10 mouse cellular contexts compared by ENCODE assay signal in the genomic region with DNA sequence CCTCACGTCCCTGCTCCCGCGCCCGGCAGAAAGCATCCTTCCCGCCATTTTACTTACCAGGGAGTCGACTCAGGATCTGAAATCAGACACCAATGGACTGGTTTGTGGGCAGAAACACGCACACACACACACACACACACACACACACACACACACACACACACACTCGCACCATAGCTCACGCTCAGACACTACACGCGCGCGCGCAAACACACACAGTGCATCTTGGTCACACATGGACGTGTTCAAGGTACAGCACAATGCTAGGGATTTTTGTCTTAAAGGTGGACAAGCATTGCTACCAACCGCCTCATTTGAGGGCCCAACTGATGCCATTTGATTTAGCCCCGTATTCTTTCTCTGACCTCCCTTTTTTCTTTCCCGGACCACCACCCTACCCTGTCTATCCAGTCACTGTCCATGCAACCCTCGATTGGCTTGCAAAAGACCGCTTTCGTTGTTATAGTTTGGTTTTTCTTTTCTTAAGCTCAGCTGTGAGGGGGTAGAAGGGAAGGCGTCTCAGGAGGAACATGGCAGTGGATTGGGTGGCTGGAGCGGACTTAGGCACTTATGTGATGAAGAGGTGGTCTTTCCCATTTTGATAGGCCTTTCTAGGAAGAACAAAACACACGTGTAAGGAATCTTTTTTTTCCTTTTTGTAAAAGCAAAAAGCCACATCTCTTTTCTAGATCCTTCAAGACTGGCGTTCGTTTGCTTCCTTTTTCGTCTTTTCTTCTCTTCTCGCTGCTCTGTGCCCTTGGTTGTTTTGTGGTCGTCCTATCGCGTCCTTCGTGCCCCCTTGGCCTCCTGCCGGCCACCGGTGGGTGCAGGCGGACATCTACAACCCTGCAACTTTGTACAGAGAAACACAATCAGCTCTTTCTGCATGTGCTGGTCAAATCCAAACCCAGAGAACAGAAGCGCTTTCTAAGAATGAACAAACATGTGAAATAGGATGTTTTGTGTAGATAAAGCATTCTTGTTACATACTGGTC. TPM values are rescaled to one million over a fixed set of nuclear protein-coding genes. Genes with fewer than 3 reads are reported as not detected.
DNase-seq lines count a peak whose midpoint lies in the region; ATAC-seq and TF ChIP-seq lines count a peak whose summit lies in the region.
"Had no signal": no experiment of that assay in that cellular context is flagged by ENCODE, and none has a peak within 500 bp of the region (broad histone marks: within the 10 kb centered on the region; RNA-seq: fewer than 3 reads in every experiment).

No protein-coding gene starts in this region.

- peak; percentile 35 for DNase-seq in lung, embryonic 14.5 days
- no peak for DNase-seq in lung, postnatal 36 days
- DNase-seq in splenic B cell, adult 2 months (ENCODE audit: low read depth, low spot score) = peak; percentile 3
- no peak for DNase-seq in adrenal gland, adult 2 months
- DNase-seq in adipocyte (ENCODE audit: low spot score) = no peak
- DNase-seq in thymus, postnatal 25 days = no peak

- ATAC-seq in lung, embryonic 14.5 days (ENCODE audit: insufficient read depth) = peak; percentile 16; the same call in 1 of the 2 replicates
- 0 out of 2 replicates have a peak, but pooled peaks have one; percentile 3 for ATAC-seq in forebrain, embryonic 12.5 days (ENCODE audit: low FRiP score)
- ATAC-seq in limb, embryonic 13.5 days (ENCODE audit: low FRiP score, low read depth) = no peak
- ATAC-seq: activated CD4-positive, CD25-positive, alpha-beta regulatory T cell, adult 4 months had no signal

- H3K9me3 ChIP-seq in lung, embryonic 14.5 days (ENCODE audit: low read depth, low read length) = no peaks in the 10 kb centered on the region
- H3K9me3 ChIP-seq in forebrain, embryonic 12.5 days = no peaks in the 10 kb centered on the region
- no peaks in the 10 kb centered on the region for H3K9me3 ChIP-seq in limb, embryonic 13.5 days

- peak overlapping the region; percentile 41 for H3K4me3 ChIP-seq in lung, embryonic 14.5 days (ENCODE audit: low read depth, low read length)
- H3K4me3 ChIP-seq in forebrain, embryonic 12.5 days (replicated peaks) = peak overlapping the region; percentile 44
- H3K4me3 ChIP-seq in limb, embryonic 13.5 days = peak overlapping the region; percentile 50
- H3K4me3 ChIP-seq: erythroblast, embryonic 14.5 days had no signal

- H3K4me2 ChIP-seq in lung, embryonic 14.5 days = peak overlapping the region; percentile 77
- H3K4me2 ChIP-seq in forebrain, embryonic 12.5 days = peak overlapping the region; percentile 75
- peak overlapping the region; percentile 89 for H3K4me2 ChIP-seq in limb, embryonic 13.5 days (replicated peaks)

- no peak overlapping the region for H3K27ac ChIP-seq in lung, embryonic 14.5 days (ENCODE audit: low read depth)
- H3K27ac ChIP-seq in forebrain, embryonic 12.5 days = no peak overlapping the region
- H3K27ac ChIP-seq in limb, embryonic 13.5 days = no peak overlapping the region

- 0 out of 2 replicates have a peak, but pooled peaks cover 3% of the 10 kb centered on the region for H3K4me1 ChIP-seq in lung, embryonic 14.5 days (ENCODE audit: insufficient read depth)
- H3K4me1 ChIP-seq in forebrain, embryonic 12.5 days = peaks cover 27% of the 10 kb centered on the region
- H3K4me1 ChIP-seq in limb, embryonic 13.5 days = peaks cover 25% of the 10 kb centered on the region

- no peak for TF ChIP-seq CTCF in lung, embryonic 14.5 days (IDR thresholded peaks at IDR 0.05; ENCODE audit: low read depth)

- WGBS in lung, embryonic 14.5 days = 2% methylated on average over 36 of the region's 36 CpGs
- WGBS in forebrain, embryonic 12.5 days = 1% methylated on average over 36 of the region's 36 CpGs
- WGBS in limb, embryonic 13.5 days = 1% methylated on average over 36 of the region's 36 CpGs

- H3K36me3 ChIP-seq in lung, embryonic 14.5 days (ENCODE audit: insufficient read depth) = no peaks in the 10 kb centered on the region
- no peaks in the 10 kb centered on the region for H3K36me3 ChIP-seq in forebrain, embryonic 12.5 days (replicated peaks)
- H3K36me3 ChIP-seq in limb, embryonic 13.5 days = no peaks in the 10 kb centered on the region
- no peaks in the 10 kb centered on the region for H3K36me3 ChIP-seq in splenic B cell, adult 2 months (ENCODE audit: control insufficient read depth, insufficient read depth, low read length, poor library complexity, severe bottlenecking)

- H3K9ac ChIP-seq in lung, embryonic 14.5 days = no peak overlapping the region
- peak overlapping the region; percentile 55; the same call in 1 of the 2 replicates for H3K9ac ChIP-seq in forebrain, embryonic 12.5 days
- H3K9ac ChIP-seq in limb, embryonic 13.5 days = no peak overlapping the region

- peaks cover 92% of the 10 kb centered on the region for H3K27me3 ChIP-seq in lung, embryonic 14.5 days (ENCODE audit: insufficient read depth, low read length)
- peaks cover 83% of the 10 kb centered on the region for H3K27me3 ChIP-seq in forebrain, embryonic 12.5 days
- H3K27me3 ChIP-seq in limb, embryonic 13.5 days = peaks cover 92% of the 10 kb centered on the region
- H3K27me3 ChIP-seq in splenic B cell, adult 2 months (ENCODE audit: control insufficient read depth, insufficient read depth, low read length, poor library complexity, severe bottlenecking) = peaks cover 2% of the 10 kb centered on the region

RNA-seq across cellular contexts. Expression of gene Otp, which starts 8.9 kb away (rescaled TPM):
- polyA plus RNA-seq in lung, embryonic 14.5 days (2014; fragmentation: Nextera tagmentation; extraction: Ambion mirVana) = not detected in 2 replicates
- polyA plus RNA-seq in forebrain, embryonic 12.5 days (2016; fragmentation: Nextera tagmentation; extraction: Ambion mirVana) = 6.0 and 7.1 TPM in 2 replicates
- not detected in 2 replicates for polyA plus RNA-seq in limb, embryonic 13.5 days (2015; fragmentation: Nextera tagmentation; extraction: Ambion mirVana)
- total RNA-seq in adrenal gland, adult 2 months (2021) = not detected
- not detected in 2 replicates for polyA plus RNA-seq in adrenal gland, adult 2 months (2012; rRNA removed)
- polyA plus RNA-seq: activated CD4-positive, CD25-positive, alpha-beta regulatory T cell, adult 4 months; erythroblast, embryonic 14.5 days had no signal

Comparison
In these comparisons a context has a peak if more than half of its experiments do, and no peak if none do; other contexts are left out.
1. DNase-seq: peak in lung, embryonic 14.5 days (single experiment) and splenic B cell, adult 2 months (single experiment); none in lung, postnatal 36 days (single experiment), adrenal gland, adult 2 months (single experiment), adipocyte (single experiment) and thymus, postnatal 25 days (single experiment).
2. Peak in every context shown above with its lines, with median percentiles within 50 percentile points of each other: H3K4me2 ChIP-seq and H3K4me3 ChIP-seq.